Mouse (Mus musculus): ENCODE results near the gene Galnt17. TPM values are rescaled to one million over a fixed set of nuclear protein-coding genes. Genes with fewer than 3 reads are reported as not detected.
A peak's percentile ranks its signal among the peaks of the same experiment; 100 is the strongest.

Gene Galnt17
- total RNA-seq, 2 experiments from 2014 or later, result 29.6 to 30.7 TPM

DNA sequence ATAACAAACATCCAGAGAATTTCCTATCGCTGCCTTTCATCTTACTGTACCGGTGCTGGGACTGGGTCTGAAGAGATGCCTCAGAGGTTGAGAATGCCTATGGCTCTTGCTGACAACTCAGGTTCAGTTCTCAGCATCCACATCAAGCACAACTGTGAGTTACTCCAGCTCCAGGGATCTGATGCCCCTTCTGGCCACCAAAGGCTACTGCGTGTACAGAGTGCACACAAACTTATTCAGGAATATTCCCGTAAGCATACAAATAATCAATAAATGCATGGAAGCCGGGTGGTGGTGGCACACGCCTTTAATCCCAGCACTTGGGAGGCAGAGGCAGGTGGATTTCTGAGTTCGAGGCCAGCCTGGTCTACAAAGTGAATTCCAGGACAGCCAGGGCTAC is 232.5 kb downstream of the Galnt17 start:
- intact Hi-C loops (cut with DNase I), result no loop called here
- DNase-seq (ENCODE audit: extremely low spot score in 1 of 2, low spot score in 2 of 2), result no peak

DNA sequence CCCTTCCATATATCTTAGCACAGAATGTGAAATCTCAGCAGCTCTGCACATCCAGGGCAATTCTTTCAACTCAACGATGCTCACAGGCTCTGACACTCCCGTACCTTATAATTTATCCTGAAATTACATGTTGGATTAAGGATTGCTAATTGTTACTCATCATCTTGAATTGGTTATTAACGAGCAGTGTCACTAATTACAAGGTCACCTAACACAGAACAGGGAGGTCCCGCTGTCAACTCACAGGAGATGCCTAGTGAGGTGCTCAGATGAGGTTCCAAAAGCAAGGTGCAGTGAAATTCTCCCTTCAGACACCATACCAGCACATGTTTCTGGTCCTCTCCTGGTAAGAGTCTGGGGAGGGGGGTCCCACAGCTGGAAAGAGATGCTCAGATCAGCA is 234.0 kb downstream of the Galnt17 start:
- intact Hi-C loops (cut with DNase I), result no loop called here

DNA sequence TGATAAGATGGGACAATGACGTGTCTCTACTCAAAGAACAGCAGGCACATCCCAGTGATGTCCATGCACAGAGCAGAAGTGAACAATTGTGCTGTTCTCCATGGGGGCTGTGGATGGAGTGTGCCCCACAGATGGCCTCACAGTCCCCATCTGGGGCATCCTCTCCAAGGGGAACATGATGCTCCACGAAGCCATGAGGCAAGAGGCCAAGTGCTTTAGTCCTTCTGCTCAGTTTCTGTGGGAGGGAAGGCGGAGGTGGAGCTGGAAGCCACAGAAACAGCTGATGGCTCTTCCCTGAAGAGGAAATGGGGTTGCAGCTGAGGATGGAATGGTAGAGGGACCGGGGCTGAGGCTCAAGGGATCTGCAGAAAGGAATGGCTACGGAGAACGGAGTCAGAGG is 243.1 kb downstream of the Galnt17 start:
- no peak for DNase-seq (ENCODE audit: extremely low spot score in 1 of 2, low spot score in 2 of 2)

More for the DNA sequence above, 234.0 kb downstream of the Galnt17 start:
- DNase-seq (ENCODE audit: extremely low spot score in 1 of 2, low spot score in 2 of 2), result no peak

DNA sequence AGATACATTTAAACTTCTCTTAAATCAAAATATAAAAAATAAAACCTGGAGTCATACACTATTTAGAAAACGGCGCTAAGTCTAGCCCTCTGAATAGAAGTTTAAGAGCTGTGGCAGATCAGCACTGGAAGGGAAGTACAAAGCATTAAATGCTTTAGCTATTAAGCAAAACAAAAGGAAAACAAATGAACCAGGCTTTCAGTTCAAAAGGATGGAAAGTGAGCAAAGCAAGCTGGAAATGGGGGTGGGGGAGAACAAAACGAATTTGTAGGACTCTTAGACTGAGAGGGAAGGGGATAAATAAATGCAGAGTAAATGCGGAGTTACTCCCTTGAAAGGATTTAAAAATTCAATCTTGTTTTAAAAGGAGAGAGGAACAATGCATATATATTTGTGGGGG is 259.8 kb downstream of the Galnt17 start:
- no peak for DNase-seq (ENCODE audit: extremely low spot score in 1 of 2, low spot score in 2 of 2)
- intact Hi-C loops (cut with DNase I), result no loop called here

More for the DNA sequence above, 243.1 kb downstream of the Galnt17 start:
- intact Hi-C loops (cut with DNase I), result no loop called here

DNA sequence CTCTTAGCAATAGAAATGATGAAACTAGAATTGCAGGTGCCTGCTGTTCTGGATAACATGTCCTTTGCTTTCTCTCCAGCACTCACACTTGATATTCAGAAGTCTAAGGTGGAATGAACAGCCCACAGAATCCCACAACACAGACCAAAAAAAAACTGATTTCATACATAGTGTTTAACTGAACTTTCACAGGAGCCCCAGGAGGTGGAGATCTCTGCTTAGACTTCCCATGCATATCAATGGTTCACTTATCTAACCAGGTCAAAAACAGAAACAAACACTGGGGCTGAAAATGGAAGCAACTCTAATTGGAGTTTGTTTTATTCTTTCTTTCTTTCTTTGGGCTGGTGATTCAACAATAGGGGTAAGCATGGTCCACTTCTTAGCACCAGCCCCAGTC is 265.2 kb downstream of the Galnt17 start:
- no peak for DNase-seq (ENCODE audit: extremely low spot score in 1 of 2, low spot score in 2 of 2)
- intact Hi-C loops (cut with DNase I), result no loop called here

DNA sequence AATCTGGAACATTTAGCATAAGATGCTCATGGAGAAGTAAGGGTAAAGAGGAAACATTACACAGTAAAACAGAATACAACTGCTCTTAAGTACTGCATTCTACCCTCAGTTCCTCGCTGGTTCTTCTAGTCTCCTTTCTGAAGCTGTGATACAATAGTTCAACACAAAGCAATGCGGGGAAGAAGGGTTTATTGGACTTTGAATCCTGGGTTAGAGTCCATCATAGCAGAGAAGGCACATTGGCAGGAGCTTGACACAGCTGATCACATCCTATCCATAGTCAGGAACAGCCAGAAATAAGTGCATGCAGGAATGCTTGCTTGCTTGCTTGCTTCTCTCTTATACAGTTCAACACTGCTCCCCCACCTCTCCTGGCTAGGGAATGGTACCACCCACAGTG is 267.9 kb downstream of the Galnt17 start:
- intact Hi-C loops (cut with DNase I), result no loop called here
- no peak for DNase-seq (ENCODE audit: extremely low spot score in 1 of 2, low spot score in 2 of 2)

DNA sequence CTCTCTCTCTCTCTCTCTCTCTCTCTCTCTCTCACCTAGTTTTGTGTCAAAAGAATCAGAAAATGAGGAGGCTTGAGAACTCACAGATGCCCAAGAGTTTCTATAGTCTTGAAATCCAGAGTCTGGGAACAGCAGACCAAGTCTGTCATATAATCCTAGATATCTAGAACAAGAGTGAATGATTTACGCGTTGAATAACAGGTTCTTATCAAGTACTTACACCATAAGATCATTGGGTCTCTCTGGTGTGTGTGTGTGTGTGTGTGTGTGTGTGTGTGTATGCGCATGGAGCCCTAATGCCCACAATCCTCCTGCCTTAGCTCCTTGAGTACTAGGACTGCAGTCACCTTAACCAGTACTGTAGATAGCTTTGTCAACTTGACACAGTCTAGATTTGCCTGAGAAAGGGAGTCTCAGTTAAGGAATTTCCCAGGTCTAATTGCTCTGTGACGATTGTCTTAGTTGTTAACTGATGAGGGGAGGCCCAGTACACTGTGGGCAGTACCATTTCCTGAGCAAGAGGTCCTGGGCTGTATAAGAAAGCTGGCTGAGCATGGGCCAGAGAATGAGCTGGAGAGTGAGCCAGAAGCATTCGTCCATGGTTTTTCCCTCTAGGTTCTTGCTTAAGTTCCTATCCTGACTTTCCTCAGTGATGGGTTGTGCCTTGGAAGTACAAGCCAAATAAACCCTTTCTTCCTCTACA is 268.5 kb downstream of the Galnt17 start:
- intact Hi-C loops (cut with DNase I), result no loop called here
- DNase-seq (ENCODE audit: extremely low spot score in 1 of 2, low spot score in 2 of 2), result no peak

DNA sequence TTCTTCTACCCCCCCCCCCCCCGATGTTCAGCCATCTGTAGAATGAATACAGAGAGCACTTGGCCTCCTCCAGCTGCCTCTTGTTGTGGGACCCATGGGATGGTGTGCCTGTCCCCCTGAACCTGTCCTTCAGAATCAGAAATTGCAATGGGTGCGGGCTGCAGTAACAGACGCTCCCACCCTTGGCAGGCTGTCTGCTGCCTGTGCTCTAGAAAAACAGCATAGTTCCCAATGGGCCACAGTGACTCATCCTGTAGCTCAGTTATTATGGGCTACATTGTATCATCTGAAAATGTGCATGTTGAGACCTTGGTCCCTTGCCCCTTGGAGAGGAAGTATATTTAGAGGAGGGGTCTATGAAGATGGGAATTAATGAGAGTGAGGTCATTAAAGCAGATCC is 283.8 kb downstream of the Galnt17 start:
- DNase-seq (ENCODE audit: extremely low spot score in 1 of 2, low spot score in 2 of 2), result no peak
- intact Hi-C loops (cut with DNase I), result no loop called here

DNA sequence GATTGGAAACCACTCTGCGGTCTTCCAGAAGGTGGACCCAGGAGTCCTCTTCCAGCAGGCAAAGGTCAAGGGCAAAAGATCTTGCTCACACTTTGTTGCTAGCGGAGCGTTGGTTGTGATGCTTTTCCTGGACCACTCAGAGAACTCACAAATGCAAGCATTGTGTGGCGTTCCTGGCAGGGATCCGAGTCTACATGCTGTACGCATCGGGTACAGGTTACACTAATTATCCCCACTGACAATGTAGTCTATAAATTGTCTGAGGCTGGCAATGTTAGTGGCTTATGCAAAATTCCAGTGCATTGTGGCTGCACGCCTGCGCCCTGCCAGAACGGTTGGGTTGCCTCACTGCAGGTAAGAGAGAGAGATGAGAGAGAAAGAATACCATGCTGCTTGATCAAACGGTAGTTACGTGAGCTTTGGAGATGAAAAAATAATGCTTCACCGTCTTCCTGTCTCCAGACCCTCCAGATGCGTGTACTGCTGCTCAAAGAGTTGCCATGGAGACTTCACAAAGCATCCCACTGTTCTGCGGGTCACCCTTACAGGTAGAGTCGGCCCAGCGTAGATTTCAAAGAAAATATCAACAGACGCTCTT is 285.8 kb downstream of the Galnt17 start:
- DNase-seq (ENCODE audit: extremely low spot score in 1 of 2, low spot score in 2 of 2), result peak in 1 of 2 experiments; percentile 30
- intact Hi-C loops (cut with DNase I), result no loop called here

DNA sequence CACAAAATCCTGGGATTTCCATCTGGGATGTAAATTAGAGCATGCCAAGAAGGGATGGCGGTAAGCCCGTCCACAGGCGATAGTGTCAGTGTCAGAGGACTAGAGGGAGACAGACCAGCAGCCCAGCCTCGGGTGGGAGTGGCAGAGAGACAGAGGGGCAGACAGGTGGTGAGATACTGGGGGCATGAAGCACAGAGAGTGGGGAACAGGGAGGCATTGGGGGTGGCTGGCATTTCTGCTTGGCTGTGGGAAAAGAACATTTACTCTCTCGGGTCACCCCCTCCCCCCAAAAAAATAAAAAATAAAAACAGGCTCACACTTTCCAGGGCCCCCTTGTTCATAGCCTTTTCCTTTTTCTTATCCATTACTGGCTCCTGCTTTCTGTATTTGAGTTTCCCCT is 287.4 kb downstream of the Galnt17 start:
- no peak for DNase-seq (ENCODE audit: extremely low spot score in 1 of 2, low spot score in 2 of 2)
- intact Hi-C loops (cut with DNase I), result no loop called here

DNA sequence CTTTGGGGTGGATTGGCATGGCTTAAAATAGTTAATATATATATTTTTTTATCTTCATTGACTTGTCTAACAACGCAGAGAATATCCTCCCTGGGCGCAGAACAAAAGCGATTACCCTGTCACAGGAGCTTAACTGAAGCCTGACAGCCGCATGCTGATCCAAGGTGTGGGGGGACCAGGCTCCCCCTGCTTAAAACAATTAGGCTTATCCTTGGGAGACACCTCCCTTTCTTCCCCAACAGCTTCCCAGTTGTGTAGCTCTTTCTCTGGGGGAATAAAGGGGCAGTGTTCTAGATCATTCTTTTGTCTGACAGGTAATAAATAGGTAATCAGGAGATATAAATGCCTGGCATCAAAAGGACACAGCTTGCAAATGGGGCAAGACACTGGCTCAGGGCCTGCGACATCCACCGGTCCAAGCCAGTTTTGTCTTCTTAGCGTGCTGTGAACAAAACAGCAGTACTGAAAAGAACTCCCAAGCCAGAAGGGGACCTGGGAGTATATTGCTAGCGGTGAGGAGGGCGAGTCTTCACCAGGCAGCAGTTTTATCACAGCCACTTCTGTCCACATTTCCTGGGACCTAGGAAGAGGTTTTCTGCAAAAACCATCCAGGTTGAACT is 288.8 kb downstream of the Galnt17 start:
- no peak for DNase-seq (ENCODE audit: extremely low spot score in 1 of 2, low spot score in 2 of 2)
- intact Hi-C loops (cut with DNase I), result no loop called here

DNA sequence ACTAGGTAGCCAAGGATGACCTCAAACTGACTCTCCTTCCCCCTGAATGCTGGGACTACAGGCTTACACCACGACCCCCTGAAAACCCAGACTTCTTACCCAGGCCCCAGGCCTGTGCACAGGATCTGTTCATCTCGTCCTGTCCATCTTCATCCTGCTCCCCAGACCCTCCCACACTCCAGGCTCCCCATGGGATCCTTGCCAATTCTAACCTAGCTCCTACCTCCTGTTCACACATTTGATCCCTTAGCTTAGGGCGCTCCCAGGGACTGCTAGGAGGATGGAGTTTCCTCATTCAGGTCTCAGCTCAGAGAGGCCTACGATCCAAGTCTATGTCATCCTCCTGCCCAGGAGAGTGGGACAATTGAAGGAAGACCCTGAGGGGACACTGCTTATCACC is 292.2 kb downstream of the Galnt17 start:
- DNase-seq (ENCODE audit: extremely low spot score in 1 of 2, low spot score in 2 of 2), result no peak
- intact Hi-C loops (cut with DNase I), result no loop called here

DNA sequence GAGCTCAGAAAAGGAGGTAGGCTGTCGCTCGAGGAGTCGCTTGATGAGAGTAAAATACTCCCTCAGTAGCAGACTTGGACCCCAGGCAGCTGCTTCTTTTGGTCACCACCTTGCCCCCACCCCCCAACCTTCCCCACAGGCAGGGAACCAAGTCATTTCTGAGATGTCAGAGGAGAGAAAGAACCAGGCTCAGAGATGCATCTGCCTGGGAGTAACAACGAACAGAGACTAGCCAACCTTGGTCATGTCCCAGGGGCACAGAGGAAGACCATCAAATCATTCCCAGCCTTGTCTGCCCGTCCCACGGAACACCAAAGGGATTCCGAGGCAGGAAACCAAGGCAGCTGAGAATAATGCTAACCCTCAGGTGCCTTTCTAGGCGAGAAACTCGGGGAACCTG is 293.0 kb downstream of the Galnt17 start:
- intact Hi-C loops (cut with DNase I), result no loop called here
- no peak for DNase-seq (ENCODE audit: extremely low spot score in 1 of 2, low spot score in 2 of 2)

DNA sequence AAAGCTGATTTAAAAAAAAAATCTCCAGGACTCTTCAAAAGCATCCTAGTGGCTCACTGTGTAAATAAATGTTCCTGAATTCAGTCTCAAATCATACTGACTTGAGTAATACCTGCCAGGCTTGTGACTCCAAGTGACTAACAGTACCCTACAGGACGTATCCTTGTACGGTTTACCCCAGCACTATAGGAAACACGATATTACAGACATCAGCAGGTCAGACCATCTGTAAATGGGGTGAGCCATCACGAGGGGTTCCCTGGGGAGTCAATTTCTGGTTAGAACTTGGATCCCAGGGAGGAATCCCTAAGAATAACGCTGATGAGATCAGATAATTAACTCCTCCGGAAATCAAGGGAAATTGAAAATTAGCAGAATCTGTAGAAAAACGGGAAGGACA is 294.5 kb downstream of the Galnt17 start:
- intact Hi-C loops (cut with DNase I), result loop anchor here (5.0 kb wide), 1 partner anchor 413 kb away; no protein-coding TSS in a partner anchor
- no peak for DNase-seq (ENCODE audit: extremely low spot score in 1 of 2, low spot score in 2 of 2)

DNA sequence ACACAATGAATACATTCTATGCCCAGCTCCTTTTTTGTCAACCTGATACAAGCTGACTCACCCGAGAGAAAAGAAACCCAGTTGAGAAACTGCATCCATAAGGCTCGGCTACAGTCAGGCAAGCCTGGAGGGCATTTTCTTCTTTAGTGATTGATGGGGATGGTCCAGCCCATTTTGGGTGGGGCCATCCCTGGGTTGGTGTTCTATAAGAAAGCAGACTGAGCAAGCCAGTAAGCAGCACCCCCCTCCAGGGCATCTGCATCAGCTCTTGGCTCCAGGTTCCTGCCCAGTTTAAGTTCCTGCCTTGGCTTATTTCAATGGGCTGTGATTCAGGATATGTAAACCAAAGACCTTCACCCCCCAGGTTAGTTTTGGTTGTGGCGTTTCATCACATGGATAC is 295.2 kb downstream of the Galnt17 start:
- DNase-seq (ENCODE audit: extremely low spot score in 1 of 2, low spot score in 2 of 2), result no peak
- intact Hi-C loops (cut with DNase I), result loop anchor here (5.0 kb wide), 1 partner anchor 414 kb away; no protein-coding TSS in a partner anchor

DNA sequence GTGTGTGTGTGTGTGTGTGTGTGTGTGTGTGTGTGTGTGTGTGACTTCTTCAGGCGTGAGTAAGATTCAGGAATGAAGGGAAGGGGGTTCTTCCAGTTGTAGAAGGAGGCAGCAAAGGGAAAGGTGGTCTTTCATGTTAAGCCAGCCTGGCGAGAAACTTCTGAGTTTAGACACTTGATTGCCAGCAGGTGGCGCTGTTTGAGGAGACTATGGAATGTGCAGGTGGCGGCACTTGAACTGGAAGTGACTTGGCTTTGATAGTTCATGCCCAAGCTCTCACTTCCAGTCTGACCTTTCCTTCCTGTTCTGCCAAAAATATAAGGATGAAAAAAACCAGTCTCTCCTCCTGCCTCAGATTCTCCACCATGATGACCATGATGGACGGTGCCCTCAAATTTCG is 298.8 kb downstream of the Galnt17 start:
- intact Hi-C loops (cut with DNase I), result loop anchor here (10.0 kb wide), 1 partner anchor 145 kb away; no protein-coding TSS in a partner anchor
- peak in 1 of 2 experiments; percentile 37 for DNase-seq (ENCODE audit: extremely low spot score in 1 of 2, low spot score in 2 of 2)

DNA sequence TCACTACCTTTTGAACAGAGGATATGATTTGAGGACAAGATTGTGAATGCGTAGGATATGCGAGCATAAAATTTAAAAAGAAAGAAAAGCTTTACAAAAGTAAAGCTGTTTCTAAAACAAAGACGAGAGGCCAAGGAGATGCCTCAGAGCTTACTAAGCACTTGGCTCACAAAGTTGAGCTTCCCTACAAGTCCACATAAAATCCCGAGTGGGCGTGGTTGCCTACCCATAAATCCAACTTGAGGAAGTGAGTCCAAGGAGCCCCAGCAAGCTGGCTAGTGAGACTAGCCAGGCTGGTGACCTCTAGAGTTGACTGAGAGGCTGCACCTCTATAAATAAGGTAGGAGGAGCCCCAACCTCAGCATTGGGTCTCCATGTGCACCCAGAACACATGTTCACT is 299.8 kb downstream of the Galnt17 start:
- DNase-seq (ENCODE audit: extremely low spot score in 1 of 2, low spot score in 2 of 2), result no peak
- intact Hi-C loops (cut with DNase I), result loop anchor here (10.0 kb wide), 1 partner anchor 144 kb away; no protein-coding TSS in a partner anchor

DNA sequence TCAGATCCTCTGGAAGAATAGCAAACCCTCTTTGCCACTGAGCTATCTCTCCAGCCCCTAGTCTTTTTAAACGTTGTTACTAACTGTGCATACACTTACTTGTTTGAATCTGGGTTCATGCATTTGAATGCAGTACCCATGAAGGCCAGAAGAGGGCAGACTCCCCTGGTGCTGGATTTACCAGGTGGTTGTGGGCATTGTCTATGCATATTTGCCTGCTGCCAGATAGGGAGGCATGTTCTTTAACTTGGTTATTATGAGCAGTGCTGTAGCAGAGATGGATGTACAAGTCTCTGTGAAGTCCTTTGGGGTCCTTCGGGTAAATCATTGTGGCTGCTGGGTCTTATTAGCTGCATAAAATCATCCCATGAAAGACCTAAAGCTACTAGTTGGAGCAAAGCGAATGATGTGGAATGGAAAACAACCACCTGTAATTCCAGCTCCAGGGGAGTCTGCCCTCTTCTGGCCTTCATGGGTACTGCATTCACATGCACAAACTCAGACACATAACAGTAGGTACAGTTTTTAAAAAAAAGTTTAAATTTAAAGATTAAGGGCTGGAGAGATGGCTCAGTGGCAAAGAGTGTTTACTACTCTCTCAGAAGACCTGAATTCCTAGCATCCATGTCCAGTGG is 300.3 kb downstream of the Galnt17 start:
- no peak for DNase-seq (ENCODE audit: extremely low spot score in 1 of 2, low spot score in 2 of 2)
- intact Hi-C loops (cut with DNase I), result loop anchor here (10.0 kb wide), 1 partner anchor 143 kb away; no protein-coding TSS in a partner anchor

DNA sequence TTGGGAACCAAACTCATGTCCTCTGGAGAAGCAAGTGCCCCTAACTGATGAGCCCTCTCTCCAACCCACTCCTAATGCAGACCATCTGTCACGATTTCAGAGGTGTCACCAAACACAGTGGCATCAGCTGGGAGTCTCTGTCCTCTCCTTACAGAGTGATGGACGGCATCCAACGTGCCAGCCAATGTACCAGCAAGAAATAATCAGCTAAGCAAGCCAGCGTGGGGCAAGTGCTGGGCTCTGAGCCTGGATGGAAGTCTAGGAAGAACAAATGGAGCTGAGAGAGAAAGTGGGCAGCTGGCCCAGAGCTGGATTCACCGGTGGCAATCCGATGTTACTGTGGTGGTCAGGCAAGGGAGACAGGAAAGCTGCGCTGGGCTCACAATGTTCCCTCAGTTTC is 301.1 kb downstream of the Galnt17 start:
- intact Hi-C loops (cut with DNase I), result loop anchor here (10.0 kb wide), 1 partner anchor 142 kb away; no protein-coding TSS in a partner anchor
- peak; percentile 56 to 60 for DNase-seq (ENCODE audit: extremely low spot score in 1 of 2, low spot score in 2 of 2)

Data from left cerebral cortex, postnatal 10 days (tissue).